Mouse (Mus musculus) embryonic fibroblast, embryonic 13.5 days (primary cell): Measurements from ENCODE around the gene Atp5l.

ENCODE experiments used
- CTCF ChIP-seq: IDR thresholded peaks from 2 replicates; pipeline ENCODE4 v1.5.1; 2011; ENCODE audit warnings: mild to moderate bottlenecking, control low read depth, low read length, moderate library complexity, borderline replicate concordance; ENCODE audit not compliant: insufficient read depth
- POLR2A ChIP-seq: IDR thresholded peaks from 2 replicates; pipeline ENCODE4 v1.6.1; 2011; ENCODE audit warnings: low read depth, mild to moderate bottlenecking, control low read depth, low read length, moderate library complexity

DNA sequence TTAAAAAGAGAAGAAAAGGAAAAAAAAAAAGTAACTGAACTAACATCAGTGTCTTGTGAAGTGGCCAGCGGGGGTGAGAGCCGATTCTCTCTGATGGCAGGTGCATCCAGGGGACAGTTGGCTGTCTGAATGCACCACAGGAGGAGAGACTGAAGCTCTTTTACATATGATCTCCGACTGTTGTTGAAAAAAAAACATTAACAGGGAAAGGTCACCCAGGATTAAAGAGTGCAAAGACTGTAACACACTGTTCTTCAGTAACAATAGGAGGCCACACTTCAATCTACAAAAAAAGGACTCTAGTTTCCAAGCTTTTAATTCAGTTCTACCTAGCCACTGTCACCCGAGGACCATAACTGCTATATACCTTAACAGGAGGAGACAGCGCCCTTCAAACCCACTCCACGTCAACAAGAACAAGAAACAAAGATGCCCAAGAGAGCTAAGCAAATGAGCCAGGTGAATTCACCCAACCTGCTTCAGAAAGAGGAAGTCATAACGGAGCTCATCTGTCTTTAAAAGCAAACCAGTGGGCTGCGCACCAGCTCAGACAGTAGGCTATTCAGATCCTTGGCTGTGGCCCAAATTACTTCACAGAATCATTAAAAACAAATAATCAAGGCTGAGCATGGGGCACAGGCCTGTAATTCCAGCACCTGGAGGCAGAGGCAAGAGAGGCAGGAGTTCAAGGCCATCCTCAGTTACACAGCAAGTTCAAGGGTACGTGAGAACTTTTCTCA lies 53.9 kb downstream of the Atp5l start:
- TF ChIP-seq CTCF: no peak
- no peak for TF ChIP-seq POLR2A
